Mouse (Mus musculus): Measurements from ENCODE around the gene Gm49416. TPM values are rescaled to one million over a fixed set of nuclear protein-coding genes. Genes with fewer than 3 reads are reported as not detected.

The Gm49416 gene
- total and polyA plus RNA-seq, 2 experiments from 2014 or later: not detected

DNA sequence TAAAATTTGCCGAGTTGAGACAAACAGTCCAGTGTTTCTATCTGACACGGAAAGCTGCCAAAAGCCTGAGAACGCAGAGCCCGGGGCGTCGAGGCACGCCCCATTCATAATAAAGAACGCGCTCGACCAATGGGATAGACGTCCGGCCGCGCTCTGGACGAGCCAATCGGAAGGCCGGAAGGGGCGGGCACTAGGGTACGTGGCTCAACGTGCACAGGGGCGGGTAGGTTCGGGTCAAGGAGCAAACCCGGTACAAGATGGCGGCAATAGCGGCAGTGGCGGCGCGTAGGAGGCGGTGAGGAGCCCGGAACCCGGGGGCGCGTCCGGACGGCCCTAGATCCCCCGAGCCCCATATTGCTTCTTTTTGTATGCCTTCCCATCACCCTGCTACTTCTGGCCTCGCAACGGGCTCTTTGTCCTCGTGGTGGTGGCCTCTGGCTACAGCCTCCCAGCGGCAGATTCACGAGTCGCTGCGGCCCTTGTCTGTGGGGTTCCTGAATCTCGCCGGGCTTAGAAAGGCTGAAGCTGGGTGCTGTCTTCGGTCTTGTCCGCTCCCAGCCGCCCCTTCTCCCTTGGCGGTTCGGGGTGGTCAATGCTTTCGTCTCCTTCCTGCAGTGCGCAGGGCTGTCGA, 9.3 kb downstream of the Gm49416 start, which contains the start of gene Ganab:
TSS of gene Ganab (plus strand) at position 207 of the 631 bp plus-strand sequence.
- Histone ChIP-seq H3K36me3 (ENCODE audit: insufficient read depth, low read length) (peaks cover 5% of the 10 kb centered on the region; the same call in 1 of the 2 replicates), H3K27me3 (ENCODE audit: insufficient read depth, low read length) (no peaks in the 10 kb centered on the region), H3K27ac (ENCODE audit: low read depth, low read length) (peak within 1 kb of the TSS; percentile 91), H3K4me1 (ENCODE audit: insufficient read depth, low read length) (peaks cover 6% of the 10 kb centered on the region), H3K9me3 (ENCODE audit: low read length) (no peaks in the 10 kb centered on the region), H3K4me3 (ENCODE audit: low read depth, low read length) (peak within 1 kb of the TSS; percentile 85), H3K4me2 (ENCODE audit: low read depth, low read length, poor library complexity, severe bottlenecking) (peak within 1 kb of the TSS; percentile 79), H3K9ac (replicated peaks; ENCODE audit: low read length, poor library complexity, severe bottlenecking) (peak within 1 kb of the TSS; percentile 84)
- peak; percentile 45 for TF ChIP-seq CTCF (IDR thresholded peaks at IDR 0.05)
- DNase-seq (ENCODE audit: low spot score): peak; percentile 98
- ATAC-seq (ENCODE audit: low FRiP score): peak; percentile 99
- WGBS: under 1% methylated on average over 51 of the region's 53 CpGs

DNA sequence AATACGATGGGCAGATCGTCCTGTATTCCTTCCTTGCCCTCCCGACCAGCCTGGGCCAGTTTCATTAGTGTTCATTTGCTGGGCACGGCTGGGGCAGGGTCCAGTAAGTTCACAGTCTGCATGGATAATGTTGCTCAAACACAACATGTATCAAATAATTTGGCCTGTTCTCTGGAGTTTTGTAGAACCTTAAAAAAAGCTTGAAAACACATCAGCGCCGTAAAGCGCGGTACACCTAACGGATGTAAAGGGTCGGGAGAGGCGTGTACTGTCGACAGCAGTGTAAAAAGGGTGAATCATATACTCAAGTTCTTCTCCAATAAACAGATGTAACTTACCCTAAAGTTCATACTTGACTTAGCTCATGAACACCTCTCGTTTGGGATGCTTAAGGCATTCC, 9.8 kb downstream of the Gm49416 start:
- TF ChIP-seq CTCF (IDR thresholded peaks at IDR 0.05): no peak
- DNase-seq (ENCODE audit: low spot score) (no peak), ATAC-seq (ENCODE audit: low FRiP score) (no peak)
- H3K27ac ChIP-seq (ENCODE audit: low read depth, low read length): peak overlapping the region; percentile 91
- H3K27me3 ChIP-seq (ENCODE audit: insufficient read depth, low read length): no peaks in the 10 kb centered on the region
- no peaks in the 10 kb centered on the region for H3K9me3 ChIP-seq (ENCODE audit: low read length)
- H3K4me2 ChIP-seq (ENCODE audit: low read depth, low read length, poor library complexity, severe bottlenecking): peak overlapping the region; percentile 79
- 19% methylated on average over 13 of the region's 13 CpGs for WGBS
- H3K4me1 ChIP-seq (ENCODE audit: insufficient read depth, low read length): peaks cover 6% of the 10 kb centered on the region
- H3K9ac ChIP-seq (replicated peaks; ENCODE audit: low read length, poor library complexity, severe bottlenecking): peak overlapping the region; percentile 84
- peak overlapping the region; percentile 85 for H3K4me3 ChIP-seq (ENCODE audit: low read depth, low read length)
- peaks cover 8% of the 10 kb centered on the region for H3K36me3 ChIP-seq (ENCODE audit: insufficient read depth, low read length)

DNA sequence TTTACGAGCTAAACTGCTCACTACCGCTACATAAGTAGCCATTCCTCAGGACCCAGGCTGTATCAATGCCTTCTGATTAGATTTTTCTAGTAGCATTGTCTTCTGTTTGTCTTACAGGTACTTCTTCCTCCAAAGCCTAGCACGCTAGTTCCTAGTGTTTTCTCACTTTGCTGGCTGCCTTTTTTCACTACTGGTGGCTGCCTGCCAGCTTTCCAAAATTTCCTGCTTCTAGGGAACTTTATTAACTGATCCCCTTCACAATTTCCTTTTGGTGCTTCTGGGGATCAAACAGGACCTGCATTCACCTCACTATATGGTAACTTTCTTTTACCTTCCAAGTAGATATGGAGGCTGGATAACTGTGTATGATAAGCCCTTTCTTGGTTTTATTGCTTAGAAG, 10.4 kb downstream of the Gm49416 start:
- Histone ChIP-seq H3K9me3 (ENCODE audit: low read length) (no peaks in the 10 kb centered on the region), H3K4me2 (ENCODE audit: low read depth, low read length, poor library complexity, severe bottlenecking) (peak overlapping the region; percentile 79), H3K4me1 (ENCODE audit: insufficient read depth, low read length) (peaks cover 6% of the 10 kb centered on the region), H3K27me3 (ENCODE audit: insufficient read depth, low read length) (no peaks in the 10 kb centered on the region), H3K4me3 (ENCODE audit: low read depth, low read length) (peak overlapping the region; percentile 85), H3K27ac (ENCODE audit: low read depth, low read length) (no peak overlapping the region), H3K9ac (replicated peaks; ENCODE audit: low read length, poor library complexity, severe bottlenecking) (no peak overlapping the region; the same call in 1 of the 2 replicates), H3K36me3 (ENCODE audit: insufficient read depth, low read length) (peaks cover 13% of the 10 kb centered on the region)
- ATAC-seq (ENCODE audit: low FRiP score) (no peak), DNase-seq (ENCODE audit: low spot score) (no peak)
- TF ChIP-seq CTCF (IDR thresholded peaks at IDR 0.05): no peak
- 58% methylated on average over 3 of the region's 3 CpGs for WGBS

DNA sequence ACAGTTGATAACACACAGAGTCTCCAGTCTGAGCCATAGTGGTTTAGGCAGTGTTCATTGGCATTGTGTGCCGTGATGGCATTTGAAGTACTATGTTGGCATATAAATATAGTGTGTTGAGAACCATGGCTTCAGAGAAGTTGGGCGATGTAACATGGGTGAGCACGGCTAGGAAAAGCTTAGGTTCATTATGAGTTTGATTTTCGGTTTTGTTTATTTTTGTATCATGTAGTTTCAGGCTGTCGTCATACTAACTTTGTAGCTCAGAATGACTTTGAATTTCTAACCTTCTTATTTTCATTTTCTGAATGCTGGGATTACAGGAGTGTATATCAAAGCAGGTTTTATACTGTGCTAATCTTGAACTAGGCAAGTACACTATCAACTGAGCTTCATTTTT, 14.7 kb downstream of the Gm49416 start:
- DNase-seq (ENCODE audit: low spot score) (no peak), ATAC-seq (ENCODE audit: low FRiP score) (no peak)
- no peaks in the 10 kb centered on the region for H3K9me3 ChIP-seq (ENCODE audit: low read length)
- peaks cover 44% of the 10 kb centered on the region for H3K36me3 ChIP-seq (ENCODE audit: insufficient read depth, low read length)
- no peaks in the 10 kb centered on the region; the same call in 1 of the 2 replicates for H3K4me1 ChIP-seq (ENCODE audit: insufficient read depth, low read length)
- H3K9ac ChIP-seq (replicated peaks; ENCODE audit: low read length, poor library complexity, severe bottlenecking): no peak overlapping the region
- no peak overlapping the region for H3K4me2 ChIP-seq (ENCODE audit: low read depth, low read length, poor library complexity, severe bottlenecking)
- TF ChIP-seq CTCF (IDR thresholded peaks at IDR 0.05): no peak
- H3K27ac ChIP-seq (ENCODE audit: low read depth, low read length): no peak overlapping the region
- no peaks in the 10 kb centered on the region for H3K27me3 ChIP-seq (ENCODE audit: insufficient read depth, low read length)
- 94% methylated on average over 5 of the region's 5 CpGs for WGBS
- no peak overlapping the region for H3K4me3 ChIP-seq (ENCODE audit: low read depth, low read length)

DNA sequence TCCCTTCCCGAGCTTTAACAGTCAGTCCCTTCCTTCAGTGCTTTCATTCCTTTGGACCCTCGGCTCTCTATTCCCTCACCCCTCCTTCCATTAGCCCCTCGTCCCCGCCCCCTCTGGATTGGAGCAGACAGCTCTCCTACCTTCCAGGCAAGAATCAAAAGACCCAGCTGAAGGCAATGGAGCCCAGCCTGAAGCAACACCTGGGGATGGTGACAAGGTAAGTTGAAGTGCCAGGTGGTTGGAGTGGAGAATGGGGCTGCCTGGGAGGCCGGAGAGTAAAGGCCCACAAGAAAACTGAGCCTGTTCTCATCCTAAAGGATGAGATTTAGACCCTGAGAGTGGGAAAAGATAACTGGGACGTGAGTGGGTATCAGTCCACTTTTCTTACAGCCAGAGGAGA, 19.8 kb downstream of the Gm49416 start:
- DNase-seq (ENCODE audit: low spot score) (no peak), ATAC-seq (ENCODE audit: low FRiP score) (no peak)
- Histone ChIP-seq H3K4me1 (ENCODE audit: insufficient read depth, low read length) (no peaks in the 10 kb centered on the region), H3K9ac (replicated peaks; ENCODE audit: low read length, poor library complexity, severe bottlenecking) (no peak overlapping the region), H3K9me3 (ENCODE audit: low read length) (no peaks in the 10 kb centered on the region), H3K4me2 (ENCODE audit: low read depth, low read length, poor library complexity, severe bottlenecking) (no peak overlapping the region), H3K27me3 (ENCODE audit: insufficient read depth, low read length) (no peaks in the 10 kb centered on the region), H3K27ac (ENCODE audit: low read depth, low read length) (no peak overlapping the region), H3K36me3 (ENCODE audit: insufficient read depth, low read length) (peaks cover 87% of the 10 kb centered on the region), H3K4me3 (ENCODE audit: low read depth, low read length) (no peak overlapping the region)
- TF ChIP-seq CTCF (IDR thresholded peaks at IDR 0.05): no peak
- WGBS: 91% methylated on average over 6 of the region's 6 CpGs

DNA sequence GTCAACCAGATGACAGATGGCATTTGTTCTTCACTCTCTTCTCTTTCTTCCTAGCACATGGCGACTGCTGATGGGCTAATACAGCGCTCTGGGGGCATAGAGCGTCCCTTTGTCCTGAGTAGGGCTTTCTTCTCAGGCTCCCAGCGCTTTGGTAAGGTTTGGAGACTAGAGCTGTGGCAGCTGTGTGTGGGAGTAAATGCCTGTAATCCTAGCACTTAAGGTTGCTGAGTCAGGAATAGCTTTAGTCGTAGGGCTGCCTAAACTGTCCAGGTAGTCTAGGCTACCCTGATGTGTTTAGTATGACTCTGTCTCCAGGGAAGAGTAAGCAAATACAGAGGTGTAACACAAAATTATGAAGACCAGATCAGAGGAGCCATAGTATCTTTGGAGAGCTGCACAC, 23.1 kb downstream of the Gm49416 start:
- no peaks in the 10 kb centered on the region for H3K4me1 ChIP-seq (ENCODE audit: insufficient read depth, low read length)
- ATAC-seq (ENCODE audit: low FRiP score): no peak
- H3K27ac ChIP-seq (ENCODE audit: low read depth, low read length): no peak overlapping the region
- no peak for TF ChIP-seq CTCF (IDR thresholded peaks at IDR 0.05)
- H3K4me3 ChIP-seq (ENCODE audit: low read depth, low read length): no peak overlapping the region
- WGBS: 89% methylated on average over 5 of the region's 5 CpGs
- DNase-seq (ENCODE audit: low spot score): no peak
- H3K4me2 ChIP-seq (ENCODE audit: low read depth, low read length, poor library complexity, severe bottlenecking): no peak overlapping the region
- H3K9ac ChIP-seq (replicated peaks; ENCODE audit: low read length, poor library complexity, severe bottlenecking): no peak overlapping the region
- H3K36me3 ChIP-seq (ENCODE audit: insufficient read depth, low read length): peaks cover 90% of the 10 kb centered on the region
- H3K27me3 ChIP-seq (ENCODE audit: insufficient read depth, low read length): no peaks in the 10 kb centered on the region
- no peaks in the 10 kb centered on the region for H3K9me3 ChIP-seq (ENCODE audit: low read length)
